Mouse (Mus musculus): ENCODE measurements around the gene Gpx7. TPM values are rescaled to one million over a fixed set of nuclear protein-coding genes. Genes with fewer than 3 reads are reported as not detected.

The Gpx7 gene
- polyA plus RNA-seq, 1 experiment from 2014 or later = 21.8 TPM

- peak within 1 kb of the TSS; percentile 74 for H3K4me2 ChIP-seq
- peak within 1 kb of the TSS; percentile 51 for H3K4me3 ChIP-seq (ENCODE audit: low read depth, low read length)
- WGBS = 3% methylated on average over 55 of the region's 55 CpGs
- DNase-seq (ENCODE audit: low spot score) = no peak
- no peak within 1 kb of the TSS for H3K27ac ChIP-seq (ENCODE audit: low read depth, low read length)
- 0 out of 2 replicates have a peak, but pooled peaks have one; percentile 24 for ATAC-seq (replicated peaks; ENCODE audit: low FRiP score)
- H3K27me3 ChIP-seq (replicated peaks; ENCODE audit: control insufficient read depth, insufficient read depth, low read length) = peaks cover 58% of the 10 kb centered on the region
- peaks cover 14% of the 10 kb centered on the region for H3K4me1 ChIP-seq (replicated peaks; ENCODE audit: control insufficient read depth, insufficient read depth, low read length)
- no peaks in the 10 kb centered on the region for H3K36me3 ChIP-seq (ENCODE audit: control insufficient read depth, insufficient read depth, low read length)
- H3K9me3 ChIP-seq (ENCODE audit: control insufficient read depth, low read length) = no peaks in the 10 kb centered on the region
- peak within 1 kb of the TSS; percentile 50 for H3K9ac ChIP-seq (ENCODE audit: low read depth, low read length)
Measured at GRCm38 (mm10) chr4:108383183-108383714, 23.5 kb downstream of the Gpx7 start, which contains the start of gene Shisal2a. Gene Shisal2a, minus strand, starts transcription at chr4:108383349.

GRCm38 (mm10) chr4:108380146-108380545 is 26.6 kb downstream of the Gpx7 start:
- no peak for DNase-seq (ENCODE audit: low spot score)
- Histone ChIP-seq H3K9me3 (ENCODE audit: control insufficient read depth, low read length) (no peaks in the 10 kb centered on the region), H3K27me3 (replicated peaks; ENCODE audit: control insufficient read depth, insufficient read depth, low read length) (peaks cover 46% of the 10 kb centered on the region), H3K4me3 (ENCODE audit: low read depth, low read length) (no peak overlapping the region), H3K4me2 (no peak overlapping the region), H3K9ac (ENCODE audit: low read depth, low read length) (no peak overlapping the region), H3K4me1 (replicated peaks; ENCODE audit: control insufficient read depth, insufficient read depth, low read length) (peaks cover 8% of the 10 kb centered on the region), H3K36me3 (ENCODE audit: control insufficient read depth, insufficient read depth, low read length) (no peaks in the 10 kb centered on the region), H3K27ac (ENCODE audit: low read depth, low read length) (no peak overlapping the region)
- 3% methylated on average over 1 of the region's 1 CpGs for WGBS
- no peak for ATAC-seq (replicated peaks; ENCODE audit: low FRiP score)

- Histone ChIP-seq H3K4me2 (no peak overlapping the region), H3K4me3 (ENCODE audit: low read depth, low read length) (no peak overlapping the region), H3K9ac (ENCODE audit: low read depth, low read length) (no peak overlapping the region), H3K27ac (ENCODE audit: low read depth, low read length) (no peak overlapping the region), H3K9me3 (ENCODE audit: control insufficient read depth, low read length) (no peaks in the 10 kb centered on the region), H3K27me3 (replicated peaks; ENCODE audit: control insufficient read depth, insufficient read depth, low read length) (peaks cover 42% of the 10 kb centered on the region), H3K36me3 (ENCODE audit: control insufficient read depth, insufficient read depth, low read length) (no peaks in the 10 kb centered on the region), H3K4me1 (replicated peaks; ENCODE audit: control insufficient read depth, insufficient read depth, low read length) (peaks cover 8% of the 10 kb centered on the region)
- ATAC-seq (replicated peaks; ENCODE audit: low FRiP score) = no peak
- DNase-seq (ENCODE audit: low spot score) = no peak
- WGBS = 73% methylated on average over 3 of the region's 3 CpGs
Measured at GRCm38 (mm10) chr4:108379476-108379875, 27.3 kb downstream of the Gpx7 start.

- Histone ChIP-seq H3K9me3 (ENCODE audit: control insufficient read depth, low read length) (no peaks in the 10 kb centered on the region), H3K27ac (ENCODE audit: low read depth, low read length) (no peak overlapping the region), H3K4me2 (no peak overlapping the region), H3K4me3 (ENCODE audit: low read depth, low read length) (no peak overlapping the region), H3K27me3 (replicated peaks; ENCODE audit: control insufficient read depth, insufficient read depth, low read length) (no peaks in the 10 kb centered on the region), H3K9ac (ENCODE audit: low read depth, low read length) (no peak overlapping the region), H3K36me3 (ENCODE audit: control insufficient read depth, insufficient read depth, low read length) (no peaks in the 10 kb centered on the region), H3K4me1 (replicated peaks; ENCODE audit: control insufficient read depth, insufficient read depth, low read length) (peaks cover 6% of the 10 kb centered on the region; the same call in 1 of the 2 replicates)
- DNase-seq (ENCODE audit: low spot score) (no peak), ATAC-seq (replicated peaks; ENCODE audit: low FRiP score) (no peak)
- WGBS = 45% methylated on average over 3 of the region's 3 CpGs
Measured at GRCm38 (mm10) chr4:108372166-108372565, 34.6 kb downstream of the Gpx7 start.

- Histone ChIP-seq H3K36me3 (ENCODE audit: control insufficient read depth, insufficient read depth, low read length) (no peaks in the 10 kb centered on the region), H3K4me2 (no peak overlapping the region), H3K4me3 (ENCODE audit: low read depth, low read length) (no peak overlapping the region), H3K27ac (ENCODE audit: low read depth, low read length) (no peak overlapping the region), H3K27me3 (replicated peaks; ENCODE audit: control insufficient read depth, insufficient read depth, low read length) (no peaks in the 10 kb centered on the region), H3K4me1 (replicated peaks; ENCODE audit: control insufficient read depth, insufficient read depth, low read length) (peaks cover 6% of the 10 kb centered on the region; the same call in 1 of the 2 replicates), H3K9ac (ENCODE audit: low read depth, low read length) (no peak overlapping the region), H3K9me3 (ENCODE audit: control insufficient read depth, low read length) (no peaks in the 10 kb centered on the region)
- no peak for ATAC-seq (replicated peaks; ENCODE audit: low FRiP score)
- DNase-seq (ENCODE audit: low spot score) = no peak
- 81% methylated on average over 3 of the region's 3 CpGs for WGBS
Measured at GRCm38 (mm10) chr4:108371421-108371820, 35.3 kb downstream of the Gpx7 start.

- no peaks in the 10 kb centered on the region for H3K9me3 ChIP-seq (ENCODE audit: control insufficient read depth, low read length)
- ATAC-seq (replicated peaks; ENCODE audit: low FRiP score) = no peak
- peaks cover 6% of the 10 kb centered on the region; the same call in 1 of the 2 replicates for H3K4me1 ChIP-seq (replicated peaks; ENCODE audit: control insufficient read depth, insufficient read depth, low read length)
- no peak overlapping the region for H3K27ac ChIP-seq (ENCODE audit: low read depth, low read length)
- 55% methylated on average over 4 of the region's 4 CpGs for WGBS
- H3K36me3 ChIP-seq (ENCODE audit: control insufficient read depth, insufficient read depth, low read length) = no peaks in the 10 kb centered on the region
- H3K4me2 ChIP-seq = no peak overlapping the region
- DNase-seq (ENCODE audit: low spot score) = no peak
- H3K27me3 ChIP-seq (replicated peaks; ENCODE audit: control insufficient read depth, insufficient read depth, low read length) = no peaks in the 10 kb centered on the region
- no peak overlapping the region for H3K9ac ChIP-seq (ENCODE audit: low read depth, low read length)
- H3K4me3 ChIP-seq (ENCODE audit: low read depth, low read length) = no peak overlapping the region
Measured at GRCm38 (mm10) chr4:108370409-108370808, 36.4 kb downstream of the Gpx7 start.

GRCm38 (mm10) chr4:108369254-108369653 is 37.5 kb downstream of the Gpx7 start:
- Histone ChIP-seq H3K36me3 (ENCODE audit: control insufficient read depth, insufficient read depth, low read length) (no peaks in the 10 kb centered on the region), H3K27ac (ENCODE audit: low read depth, low read length) (no peak overlapping the region), H3K4me3 (ENCODE audit: low read depth, low read length) (no peak overlapping the region), H3K4me2 (no peak overlapping the region), H3K9me3 (ENCODE audit: control insufficient read depth, low read length) (no peaks in the 10 kb centered on the region), H3K9ac (ENCODE audit: low read depth, low read length) (no peak overlapping the region), H3K4me1 (replicated peaks; ENCODE audit: control insufficient read depth, insufficient read depth, low read length) (peaks cover 6% of the 10 kb centered on the region; the same call in 1 of the 2 replicates), H3K27me3 (replicated peaks; ENCODE audit: control insufficient read depth, insufficient read depth, low read length) (no peaks in the 10 kb centered on the region)
- ATAC-seq (replicated peaks; ENCODE audit: low FRiP score) (no peak), DNase-seq (ENCODE audit: low spot score) (no peak)
- WGBS = 38% methylated on average over 5 of the region's 5 CpGs

- 40% methylated on average over 5 of the region's 5 CpGs for WGBS
- peak overlapping the region; percentile 81 for H3K27ac ChIP-seq (ENCODE audit: low read depth, low read length)
- DNase-seq (ENCODE audit: low spot score) = no peak
- no peaks in the 10 kb centered on the region for H3K36me3 ChIP-seq (ENCODE audit: control insufficient read depth, insufficient read depth, low read length)
- no peak overlapping the region for H3K4me3 ChIP-seq (ENCODE audit: low read depth, low read length)
- peaks cover 3% of the 10 kb centered on the region for H3K27me3 ChIP-seq (replicated peaks; ENCODE audit: control insufficient read depth, insufficient read depth, low read length)
- H3K4me1 ChIP-seq (replicated peaks; ENCODE audit: control insufficient read depth, insufficient read depth, low read length) = peaks cover 16% of the 10 kb centered on the region
- H3K9me3 ChIP-seq (ENCODE audit: control insufficient read depth, low read length) = no peaks in the 10 kb centered on the region
- no peak for ATAC-seq (replicated peaks; ENCODE audit: low FRiP score)
- H3K4me2 ChIP-seq = no peak overlapping the region
- H3K9ac ChIP-seq (ENCODE audit: low read depth, low read length) = no peak overlapping the region
Measured at GRCm38 (mm10) chr4:108364111-108364476, 42.7 kb downstream of the Gpx7 start.

- WGBS = 34% methylated on average over 7 of the region's 7 CpGs
Measured at GRCm38 (mm10) chr4:108363355-108364110, 43.2 kb downstream of the Gpx7 start.

More at GRCm38 (mm10) chr4:108363355-108364110, 43.2 kb downstream of the Gpx7 start:
- Histone ChIP-seq H3K27ac (ENCODE audit: low read depth, low read length) (peak overlapping the region; percentile 81), H3K4me1 (replicated peaks; ENCODE audit: control insufficient read depth, insufficient read depth, low read length) (peaks cover 21% of the 10 kb centered on the region), H3K4me3 (ENCODE audit: low read depth, low read length) (no peak overlapping the region), H3K9ac (ENCODE audit: low read depth, low read length) (no peak overlapping the region), H3K9me3 (ENCODE audit: control insufficient read depth, low read length) (no peaks in the 10 kb centered on the region), H3K4me2 (peak overlapping the region; percentile 34; the same call in 1 of the 2 replicates), H3K27me3 (replicated peaks; ENCODE audit: control insufficient read depth, insufficient read depth, low read length) (peaks cover 3% of the 10 kb centered on the region), H3K36me3 (ENCODE audit: control insufficient read depth, insufficient read depth, low read length) (no peaks in the 10 kb centered on the region)
- ATAC-seq (replicated peaks; ENCODE audit: low FRiP score) = no peak
- no peak for DNase-seq (ENCODE audit: low spot score)
